Mouse (Mus musculus) heart, embryonic 14.5 days (tissue): ENCODE measurements around the gene Plac1. TPM values are rescaled to one million over a fixed set of nuclear protein-coding genes. Genes with fewer than 3 reads are reported as not detected.
A peak's percentile ranks its signal among the peaks of the same experiment; 100 is the strongest.
"Not testable (repeated sequence)": the region's sequence is repeated elsewhere in the genome, so short reads cannot be mapped to it uniquely, and the experiment has no call there.

Experiments
- ATAC-seq: fragments of 200-750 bp; cut with Nextera tagmentation; 2 replicates; pipeline ENCODE4 v1.8.0; 2017; ENCODE audit warnings: low read depth, moderate TSS enrichment; ENCODE audit not compliant: insufficient number of reproducible peaks, insufficient read depth, low FRiP score
- H3K27ac ChIP-seq, 2 experiments: fragments of 200-500 bp in 1 of 2; fragments of 300-500 bp in 1 of 2; sonication (generic) in 1 of 2; replicated peaks in 1 of 2; 2 replicates each; pipeline ENCODE4 v1.5.1; 2012 to 2014; ENCODE audit warnings: low read depth in 2 of 2, low read length in 2 of 2, control low read depth in 1 of 2, mild to moderate bottlenecking in 1 of 2, mixed read lengths in 1 of 2; ENCODE audit not compliant: control insufficient read depth in 1 of 2, insufficient read depth in 1 of 2
- H3K27me3 ChIP-seq: fragments of 300-500 bp; sonication (generic); 2 replicates; pipeline ENCODE4 v1.6.1; 2014; ENCODE audit warnings: mild to moderate bottlenecking, low read length, control low read depth; ENCODE audit not compliant: control insufficient read depth, insufficient read depth
- H3K36me3 ChIP-seq: fragments of 300-500 bp; sonication (generic); 2 replicates; pipeline ENCODE4 v1.6.1; 2014; ENCODE audit warnings: mild to moderate bottlenecking, control low read depth, low read length, mixed read lengths; ENCODE audit not compliant: control insufficient read depth, insufficient read depth
- H3K4me1 ChIP-seq, 2 experiments: fragments of 200-500 bp in 1 of 2; fragments of 300-500 bp in 1 of 2; sonication (generic) in 1 of 2; 2 replicates each; pipeline ENCODE4 v1.6.1; 2012 to 2014; ENCODE audit warnings: low read length in 2 of 2, control low read depth in 1 of 2, mixed read lengths in 1 of 2; ENCODE audit not compliant: control insufficient read depth in 2 of 2, insufficient read depth in 2 of 2
- H3K4me2 ChIP-seq: fragments of 300-500 bp; sonication (generic); 2 replicates; pipeline ENCODE4 v1.6.1; 2014; ENCODE audit warnings: mild to moderate bottlenecking, low read length
- H3K4me3 ChIP-seq, 2 experiments: fragments of 200-500 bp in 1 of 2; fragments of 300-500 bp in 1 of 2; sonication (generic) in 1 of 2; 2 replicates each; pipeline ENCODE4 v1.5.1; 2012 to 2014; ENCODE audit warnings: low read length in 2 of 2, mild to moderate bottlenecking in 2 of 2, control low read depth in 1 of 2, low read depth in 1 of 2, moderate library complexity in 1 of 2; ENCODE audit not compliant: control insufficient read depth in 1 of 2, insufficient read depth in 1 of 2
- H3K9ac ChIP-seq: fragments of 300-500 bp; sonication (generic); 2 replicates; pipeline ENCODE4 v1.6.1; 2014; ENCODE audit warnings: mild to moderate bottlenecking, low read length
- H3K9me3 ChIP-seq: fragments of 300-500 bp; sonication (generic); 2 replicates; pipeline ENCODE4 v1.6.1; 2016; ENCODE audit warnings: low read length, control low read depth; ENCODE audit not compliant: control insufficient read depth
- WGBS: fragments of 180-500 bp; shearing (Covaris S2); extraction: QIAGEN DNeasy Blood & Tissue Kit; methylation state at CpG from one replicate; pipeline ENCODE4 v1.1.7; 2014; 5-methylcytosine and 5-hydroxymethylcytosine counted together
- polyA plus RNA-seq: library from polyadenylated mRNA; unstranded; fragments of >200 nt; fragmentation: Nextera tagmentation; extraction: Ambion mirVana; gene quantifications from 2 replicates; pipeline ENCODE4 v1.2.1, GENCODE M21; 2014

Plac1 gene
- polyA plus RNA-seq: 8.1 and 8.4 TPM in 2 replicates

GRCm38 (mm10) chrX:53240011-53240410 is at the start of gene Plac1:
Plac1 (minus strand) TSS chrX:53240111.
- Histone ChIP-seq H3K4me3 (no peak within 1 kb of the TSS), H3K9ac (no peak within 1 kb of the TSS), H3K9me3 (no peaks in the 10 kb centered on the region), H3K27ac (no peak within 1 kb of the TSS), H3K27me3 (no peaks in the 10 kb centered on the region), H3K4me2 (no peak within 1 kb of the TSS), H3K4me1 (no peaks in the 10 kb centered on the region), H3K36me3 (peaks cover 5% of the 10 kb centered on the region)
- no peak for ATAC-seq
- WGBS: 72% methylated on average over 4 of the region's 4 CpGs

GRCm38 (mm10) chrX:53287924-53288323 is 48.0 kb upstream of the Plac1 start:
- no peaks in the 10 kb centered on the region for H3K9me3 ChIP-seq
- no peak overlapping the region for H3K4me2 ChIP-seq
- H3K4me3 ChIP-seq: no peak overlapping the region
- H3K27me3 ChIP-seq: no peaks in the 10 kb centered on the region
- no peaks in the 10 kb centered on the region for H3K4me1 ChIP-seq
- no peak overlapping the region for H3K9ac ChIP-seq
- H3K36me3 ChIP-seq: no peaks in the 10 kb centered on the region
- 62% methylated on average over 5 of the region's 5 CpGs for WGBS
- no peak for ATAC-seq
- H3K27ac ChIP-seq: peak overlapping the region in 1 of 2 experiments; percentile 39; a peak in 2 of 4 replicates

- Histone ChIP-seq H3K9ac (no peak within 1 kb of the TSS), H3K4me3 (no peak within 1 kb of the TSS), H3K36me3 (no peaks in the 10 kb centered on the region), H3K4me1 (no peaks in the 10 kb centered on the region; a peak in 1 of 4 replicates), H3K27me3 (no peaks in the 10 kb centered on the region), H3K27ac (no peak within 1 kb of the TSS), H3K4me2 (no peak within 1 kb of the TSS), H3K9me3 (no peaks in the 10 kb centered on the region)
- 40% methylated on average over 1 of the region's 1 CpGs for WGBS
- no peak for ATAC-seq
Observed at GRCm38 (mm10) chrX:53273124-53273523, 33.2 kb upstream of the Plac1 start, which contains the start of gene Fam122c. Fam122c (plus strand) TSS chrX:53273424.

DNA sequence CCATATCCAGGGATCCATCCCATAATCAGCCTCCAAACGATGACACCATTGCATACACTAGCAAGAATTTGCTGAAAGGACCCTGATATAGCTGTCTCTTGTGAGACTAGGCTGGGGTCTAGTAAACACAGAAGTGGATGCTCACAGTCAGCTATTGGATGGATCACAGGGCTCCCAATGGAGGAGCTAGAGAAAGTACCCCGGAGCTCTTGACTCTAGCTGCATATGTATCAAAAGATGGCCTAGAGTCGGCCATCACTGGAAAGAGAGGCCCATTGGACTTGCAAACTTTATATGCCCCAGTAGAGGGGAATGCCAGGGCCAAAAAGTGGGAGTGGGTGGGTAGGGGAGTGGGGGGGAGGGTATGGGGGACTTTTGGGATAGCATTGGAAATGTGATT is 31.7 kb upstream of the Plac1 start:
- not testable (repeated sequence) for H3K4me3 ChIP-seq, H3K4me2 ChIP-seq, ATAC-seq, H3K9me3 ChIP-seq, H3K27ac ChIP-seq, H3K27me3 ChIP-seq, H3K36me3 ChIP-seq, H3K9ac ChIP-seq, H3K4me1 ChIP-seq
- WGBS: 74% methylated on average over 3 of the region's 3 CpGs

DNA sequence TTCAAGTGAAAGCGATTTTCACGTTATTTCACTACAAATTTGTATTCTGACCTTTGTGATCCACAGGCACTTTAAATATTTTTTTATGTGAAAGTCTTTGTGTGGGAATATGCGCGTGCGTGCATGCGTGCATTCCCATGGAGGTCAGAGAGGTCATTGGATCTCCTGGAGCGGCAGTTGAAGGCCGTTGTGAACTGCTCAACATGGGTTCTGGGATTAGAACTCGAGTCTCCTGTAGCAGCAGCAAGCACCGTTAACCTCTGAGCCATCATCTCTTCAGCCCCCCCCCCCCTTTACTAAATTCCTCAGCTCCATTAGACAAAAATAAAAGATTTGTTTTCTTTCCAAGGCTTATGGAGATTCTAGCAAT is 30.1 kb upstream of the Plac1 start:
- Histone ChIP-seq H3K27ac (peak overlapping the region; percentile 14 to 75; a peak in 2 of 4 replicates), H3K27me3 (no peaks in the 10 kb centered on the region)
- ATAC-seq: no peak

DNA sequence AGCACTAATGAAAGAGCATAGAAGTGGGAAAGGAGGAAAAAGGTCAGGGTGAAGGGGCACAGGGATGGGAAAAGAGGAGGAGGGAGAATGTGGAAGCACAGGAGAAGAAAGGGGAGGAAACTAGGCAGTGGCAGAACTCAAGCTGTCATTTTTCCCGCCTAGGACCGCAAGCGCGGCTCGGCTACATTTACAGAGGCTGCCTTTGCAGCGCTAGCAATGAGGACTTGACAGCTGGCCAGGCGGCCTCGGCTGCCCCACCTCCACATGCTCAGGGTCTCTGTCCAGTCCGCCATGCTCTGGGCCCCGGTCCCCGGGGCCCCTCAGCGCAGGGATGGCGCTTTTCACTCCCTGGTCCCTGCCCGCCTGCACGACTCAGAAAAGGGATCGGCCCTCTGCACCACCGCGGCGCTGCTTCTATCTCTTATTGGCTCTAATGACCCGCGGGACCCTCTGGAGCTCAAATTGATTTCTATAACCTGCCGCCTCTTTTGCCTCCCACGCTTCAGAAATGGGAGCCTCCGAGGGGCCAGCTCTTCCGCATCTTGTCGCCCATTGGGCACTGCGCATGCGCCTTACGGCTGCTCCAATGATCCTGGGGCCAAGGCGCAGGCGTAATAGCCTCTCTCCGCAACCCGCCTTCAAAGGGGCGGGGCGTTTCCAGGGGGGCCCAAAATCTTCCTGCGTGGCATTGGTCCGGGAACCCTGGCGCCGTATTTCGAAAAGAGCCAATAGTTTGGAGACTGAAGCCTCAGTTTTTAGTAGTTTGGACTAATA is 29.6 kb upstream of the Plac1 start, which contains the start of gene Fam122b:
TSS of gene Fam122b (minus strand) at position 517 of the 774 bp plus-strand sequence.
- Histone ChIP-seq H3K36me3 (no peaks in the 10 kb centered on the region), H3K9ac (peak within 1 kb of the TSS; percentile 64), H3K4me1 (peaks cover 0 to 7% of the 10 kb centered on the region in 2 experiments; a peak in 2 of 4 replicates), H3K4me3 (peak within 1 kb of the TSS; percentile 58 to 63), H3K4me2 (peak within 1 kb of the TSS; percentile 79), H3K27me3 (no peaks in the 10 kb centered on the region), H3K27ac (peak within 1 kb of the TSS; percentile 74 to 75), H3K9me3 (no peaks in the 10 kb centered on the region)
- WGBS: 21% methylated on average over 39 of the region's 40 CpGs
- peak; percentile 77 for ATAC-seq

More for the DNA sequence above, 30.1 kb upstream of the Plac1 start:
- peak overlapping the region; percentile 38 for H3K9ac ChIP-seq
- WGBS: 21% methylated on average over 10 of the region's 10 CpGs
- peak overlapping the region; percentile 9 to 58; a peak in 3 of 4 replicates for H3K4me3 ChIP-seq
- peaks cover 0 to 7% of the 10 kb centered on the region in 2 experiments; a peak in 2 of 4 replicates for H3K4me1 ChIP-seq
- H3K36me3 ChIP-seq: no peaks in the 10 kb centered on the region
- H3K9me3 ChIP-seq: no peaks in the 10 kb centered on the region
- peak overlapping the region; percentile 79 for H3K4me2 ChIP-seq

- WGBS: 29% methylated on average over 10 of the region's 10 CpGs
- no peaks in the 10 kb centered on the region for H3K27me3 ChIP-seq
- H3K9me3 ChIP-seq: no peaks in the 10 kb centered on the region
- peaks cover 0 to 7% of the 10 kb centered on the region in 2 experiments; a peak in 2 of 4 replicates for H3K4me1 ChIP-seq
- H3K27ac ChIP-seq: peak overlapping the region; percentile 74 to 75
- H3K9ac ChIP-seq: peak overlapping the region; percentile 64
- H3K36me3 ChIP-seq: no peaks in the 10 kb centered on the region
- peak; percentile 81 for ATAC-seq
- H3K4me2 ChIP-seq: peak overlapping the region; percentile 79
- H3K4me3 ChIP-seq: peak overlapping the region; percentile 58 to 63
Observed at GRCm38 (mm10) chrX:53268856-53269255, 28.9 kb upstream of the Plac1 start.
